Mouse (Mus musculus): ENCODE measurements at regions not wholly inside any gene's neighbourhood (a gene's known extent, or its start where the extent isn't known, plus 50 kb on each side); places are given as distances from the start of the nearest gene placed in this dataset.

DNA sequence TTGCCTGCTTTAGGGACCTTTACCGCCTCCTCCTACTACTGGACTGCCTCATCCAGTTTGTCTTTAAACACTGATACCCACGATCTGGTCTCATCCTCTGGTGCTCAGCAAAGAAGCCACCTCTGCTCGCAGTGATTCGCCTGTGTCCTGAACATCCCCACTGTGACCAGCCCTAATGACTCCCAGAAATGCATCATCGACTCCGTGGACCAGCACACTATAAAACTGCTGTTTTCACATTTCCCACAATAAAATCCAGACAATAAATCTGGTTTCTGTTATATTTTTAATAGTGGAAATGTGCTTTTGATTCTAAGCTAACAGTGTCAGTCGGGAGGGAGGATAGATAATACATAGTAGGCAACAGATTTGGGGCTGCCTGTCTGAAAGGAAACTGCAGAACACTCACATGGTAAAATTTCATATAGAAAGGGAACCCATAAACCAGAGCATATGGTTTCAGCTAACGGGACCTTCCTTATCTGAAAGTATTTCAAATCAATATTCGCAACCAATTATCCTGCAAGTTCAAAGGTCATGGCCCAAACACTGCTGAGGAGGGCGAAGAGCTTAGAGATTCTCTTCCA, 233.7 kb upstream of the Cxadr start:
- 75% methylated on average over 10 of the region's 10 CpGs for WGBS
- Histone ChIP-seq H3K9me3 (no peaks in the 10 kb centered on the region), H3K4me2 (replicated peaks) (no peak overlapping the region), H3K27me3 (replicated peaks) (no peaks in the 10 kb centered on the region), H3K4me1 (no peaks in the 10 kb centered on the region), H3K36me3 (no peaks in the 10 kb centered on the region), H3K4me3 (no peak overlapping the region), H3K9ac (no peak overlapping the region), H3K27ac (no peak overlapping the region)
- no peak for ATAC-seq (ENCODE audit: low FRiP score, low read depth)

DNA sequence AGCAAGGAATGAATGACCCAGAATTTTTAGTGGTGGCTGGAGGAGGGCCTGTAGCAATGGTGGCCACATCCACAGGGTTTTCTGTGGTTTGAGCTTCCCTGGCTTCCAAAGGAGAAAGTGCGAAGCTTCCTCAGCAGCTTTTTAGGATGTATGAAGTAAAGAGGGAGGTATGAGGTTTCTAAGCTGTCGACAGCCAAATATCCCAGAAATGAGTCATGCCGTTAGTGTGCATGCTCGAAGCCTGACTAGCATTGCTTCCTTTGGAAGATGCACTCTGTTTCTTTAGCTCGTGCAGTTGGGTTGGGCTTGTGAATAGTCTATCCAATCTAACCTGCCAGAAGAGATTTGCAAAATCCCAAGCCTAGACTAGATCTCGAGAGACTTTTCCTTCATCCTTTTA, 240.8 kb upstream of the Cxadr start:
- WGBS = 92% methylated on average over 6 of the region's 6 CpGs
- H3K4me3 ChIP-seq = no peak overlapping the region
- H3K9me3 ChIP-seq = no peaks in the 10 kb centered on the region
- ATAC-seq (ENCODE audit: low FRiP score, low read depth) = no peak
- no peaks in the 10 kb centered on the region for H3K27me3 ChIP-seq (replicated peaks)
- H3K4me2 ChIP-seq (replicated peaks) = no peak overlapping the region
- H3K4me1 ChIP-seq = no peaks in the 10 kb centered on the region
- H3K36me3 ChIP-seq = no peaks in the 10 kb centered on the region
- H3K9ac ChIP-seq = no peak overlapping the region
- no peak overlapping the region for H3K27ac ChIP-seq

DNA sequence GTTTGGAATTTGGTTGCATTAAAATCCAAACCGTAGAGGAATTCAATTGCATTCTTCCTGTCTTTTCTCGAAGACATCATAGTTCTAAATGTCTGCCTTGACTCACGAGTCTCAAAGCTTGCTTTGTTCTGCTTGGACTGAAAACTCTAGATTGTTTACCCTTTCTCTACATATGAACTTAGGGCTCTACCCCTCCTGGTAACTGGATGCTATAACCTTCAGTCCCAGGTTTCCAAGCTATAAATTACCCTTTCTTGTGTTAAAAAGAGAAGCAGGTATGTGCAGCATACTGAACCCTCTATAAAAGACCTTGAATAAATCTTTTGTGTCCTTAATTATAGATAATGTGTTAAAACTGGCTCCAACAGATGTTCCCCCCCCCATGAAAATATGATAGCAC, 243.7 kb upstream of the Cxadr start:
- no peaks in the 10 kb centered on the region for H3K36me3 ChIP-seq
- H3K27me3 ChIP-seq (replicated peaks) = no peaks in the 10 kb centered on the region
- H3K9ac ChIP-seq = no peak overlapping the region
- H3K9me3 ChIP-seq = no peaks in the 10 kb centered on the region
- no peaks in the 10 kb centered on the region for H3K4me1 ChIP-seq
- H3K4me3 ChIP-seq = no peak overlapping the region
- H3K27ac ChIP-seq = no peak overlapping the region
- no peak for ATAC-seq (ENCODE audit: low FRiP score, low read depth)
- WGBS = 70% methylated on average over 3 of the region's 3 CpGs
- no peak overlapping the region for H3K4me2 ChIP-seq (replicated peaks)

DNA sequence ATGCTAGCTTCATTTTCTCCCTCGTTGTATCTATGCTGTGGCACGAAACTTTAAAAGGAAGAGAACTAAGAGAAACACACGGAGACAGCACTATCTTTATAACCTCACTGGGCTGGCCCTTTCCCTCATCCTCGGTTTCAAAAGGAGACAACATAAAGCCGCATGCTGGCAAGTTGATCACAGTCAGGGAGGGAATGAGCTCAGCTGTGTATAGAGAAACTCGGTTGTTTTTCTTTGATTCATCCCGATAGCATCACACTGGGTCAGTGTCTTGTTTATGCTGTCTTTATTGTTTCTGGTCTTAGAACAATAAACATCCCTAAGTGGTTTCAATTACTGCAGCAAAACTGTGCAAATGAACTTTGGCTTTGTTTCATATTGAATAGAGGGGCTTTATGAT, 249.2 kb upstream of the Cxadr start:
- H3K27ac ChIP-seq = no peak overlapping the region
- no peaks in the 10 kb centered on the region; the same call in 1 of the 2 replicates for H3K4me1 ChIP-seq
- H3K36me3 ChIP-seq = no peaks in the 10 kb centered on the region
- H3K4me2 ChIP-seq (replicated peaks) = no peak overlapping the region
- no peaks in the 10 kb centered on the region for H3K9me3 ChIP-seq
- 43% methylated on average over 7 of the region's 7 CpGs for WGBS
- no peaks in the 10 kb centered on the region for H3K27me3 ChIP-seq (replicated peaks)
- no peak overlapping the region for H3K9ac ChIP-seq
- ATAC-seq (ENCODE audit: low FRiP score, low read depth) = no peak
- no peak overlapping the region for H3K4me3 ChIP-seq

DNA sequence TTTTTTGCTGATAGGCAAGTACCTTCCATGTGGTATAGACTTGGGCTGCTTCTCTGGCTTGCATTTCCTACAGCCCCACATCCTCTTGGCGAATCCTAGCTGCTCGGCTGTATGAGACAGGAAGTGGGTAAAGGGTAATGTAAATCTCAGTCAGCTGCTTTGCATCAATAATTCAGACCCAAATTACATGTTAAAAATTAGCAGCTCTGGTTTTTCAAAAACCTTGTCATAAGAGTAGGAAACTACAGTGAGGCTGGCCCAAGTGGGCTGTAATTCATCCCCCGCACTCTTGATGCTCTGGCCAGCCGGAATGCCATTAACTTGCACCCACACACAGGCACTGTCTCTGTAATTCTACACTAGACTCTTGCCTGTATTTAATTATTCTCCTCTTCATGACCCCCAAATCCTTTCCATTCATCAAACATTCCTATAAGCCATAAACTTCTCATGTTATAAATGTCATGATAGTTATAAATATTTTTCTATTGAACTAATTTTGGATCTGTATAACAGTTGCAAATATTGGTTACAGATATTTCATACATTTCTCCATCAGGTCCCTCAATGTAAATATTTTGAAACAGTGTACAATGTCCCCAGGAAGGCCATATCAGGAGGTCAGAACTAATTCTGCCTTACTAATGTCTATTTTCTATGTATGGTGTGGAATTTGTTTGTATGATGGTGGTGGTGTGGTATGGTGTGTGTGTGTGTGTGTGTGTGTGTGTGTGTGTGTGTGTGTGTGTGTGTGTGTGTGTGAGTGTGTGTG, 261.0 kb upstream of the Cxadr start:
- H3K27ac ChIP-seq = no peak overlapping the region
- no peaks in the 10 kb centered on the region for H3K4me1 ChIP-seq
- H3K9ac ChIP-seq = no peak overlapping the region
- H3K27me3 ChIP-seq (replicated peaks) = no peaks in the 10 kb centered on the region
- no peaks in the 10 kb centered on the region for H3K9me3 ChIP-seq
- H3K4me3 ChIP-seq = no peak overlapping the region
- WGBS = 74% methylated on average over 4 of the region's 4 CpGs
- no peak for ATAC-seq (ENCODE audit: low FRiP score, low read depth)
- no peaks in the 10 kb centered on the region for H3K36me3 ChIP-seq
- no peak overlapping the region for H3K4me2 ChIP-seq (replicated peaks)

DNA sequence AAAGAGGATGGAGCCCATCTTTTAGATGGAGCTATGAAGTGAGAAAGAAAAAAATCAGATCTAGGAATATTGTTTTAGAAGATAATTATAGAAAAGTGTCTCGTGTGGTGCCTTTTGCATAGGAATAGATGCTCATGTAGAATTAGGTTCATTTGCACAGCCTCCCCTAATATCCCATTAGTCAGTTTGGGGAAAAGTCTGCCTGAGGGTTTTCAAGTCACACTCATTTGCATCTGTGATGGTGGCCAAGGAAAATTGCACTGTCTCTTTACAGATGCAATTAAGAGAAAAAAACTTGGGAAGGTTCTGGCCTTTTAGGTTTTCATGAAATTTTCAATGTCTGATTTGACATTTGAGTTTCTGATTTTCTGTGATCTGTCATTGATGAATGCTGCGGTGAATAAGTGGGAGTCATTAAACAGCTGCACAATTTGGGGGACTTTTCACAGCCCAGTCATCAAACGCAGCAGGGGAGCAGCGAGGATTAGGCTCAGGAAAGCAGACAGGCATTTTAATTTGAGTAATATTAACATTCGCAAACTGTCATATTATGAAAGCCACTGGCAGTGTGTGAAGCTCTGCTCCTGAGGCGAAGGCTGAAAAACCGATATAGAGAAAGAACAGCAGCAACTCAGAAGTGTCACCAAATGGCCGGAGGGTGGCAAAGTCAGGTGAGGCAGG, 281.5 kb upstream of the Cxadr start:
- H3K36me3 ChIP-seq = no peaks in the 10 kb centered on the region
- no peak overlapping the region for H3K4me3 ChIP-seq
- H3K4me1 ChIP-seq = no peaks in the 10 kb centered on the region
- H3K9ac ChIP-seq = no peak overlapping the region
- no peaks in the 10 kb centered on the region for H3K27me3 ChIP-seq (replicated peaks)
- 64% methylated on average over 8 of the region's 8 CpGs for WGBS
- H3K4me2 ChIP-seq (replicated peaks) = no peak overlapping the region
- ATAC-seq (ENCODE audit: low FRiP score, low read depth) = no peak
- H3K27ac ChIP-seq = no peak overlapping the region
- H3K9me3 ChIP-seq = no peaks in the 10 kb centered on the region

DNA sequence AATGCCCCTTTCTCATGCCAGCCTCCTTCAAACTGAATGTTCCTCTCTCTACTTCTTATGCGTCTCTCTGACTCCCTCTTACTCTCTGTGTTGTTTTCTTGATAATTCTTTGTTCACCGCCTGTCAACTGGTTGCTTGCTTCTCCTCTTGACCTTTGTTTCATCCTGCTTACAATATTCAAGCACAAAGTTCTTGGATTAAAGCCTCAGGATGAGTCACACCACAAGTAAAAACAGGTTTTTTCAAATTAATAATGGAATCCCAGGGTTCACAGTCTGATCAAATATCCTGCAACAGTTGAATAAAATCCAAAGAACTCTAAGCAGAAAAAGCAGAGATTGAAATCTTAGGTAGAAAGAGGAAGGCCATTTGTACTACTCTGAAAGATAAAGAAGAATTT, 285.9 kb upstream of the Cxadr start:
- Histone ChIP-seq H3K4me1 (no peaks in the 10 kb centered on the region), H3K27ac (no peak overlapping the region), H3K4me3 (no peak overlapping the region), H3K36me3 (no peaks in the 10 kb centered on the region), H3K27me3 (replicated peaks) (no peaks in the 10 kb centered on the region), H3K9me3 (no peaks in the 10 kb centered on the region), H3K4me2 (replicated peaks) (no peak overlapping the region), H3K9ac (no peak overlapping the region)
- 80% methylated on average over 2 of the region's 2 CpGs for WGBS
- ATAC-seq (ENCODE audit: low FRiP score, low read depth) = no peak

DNA sequence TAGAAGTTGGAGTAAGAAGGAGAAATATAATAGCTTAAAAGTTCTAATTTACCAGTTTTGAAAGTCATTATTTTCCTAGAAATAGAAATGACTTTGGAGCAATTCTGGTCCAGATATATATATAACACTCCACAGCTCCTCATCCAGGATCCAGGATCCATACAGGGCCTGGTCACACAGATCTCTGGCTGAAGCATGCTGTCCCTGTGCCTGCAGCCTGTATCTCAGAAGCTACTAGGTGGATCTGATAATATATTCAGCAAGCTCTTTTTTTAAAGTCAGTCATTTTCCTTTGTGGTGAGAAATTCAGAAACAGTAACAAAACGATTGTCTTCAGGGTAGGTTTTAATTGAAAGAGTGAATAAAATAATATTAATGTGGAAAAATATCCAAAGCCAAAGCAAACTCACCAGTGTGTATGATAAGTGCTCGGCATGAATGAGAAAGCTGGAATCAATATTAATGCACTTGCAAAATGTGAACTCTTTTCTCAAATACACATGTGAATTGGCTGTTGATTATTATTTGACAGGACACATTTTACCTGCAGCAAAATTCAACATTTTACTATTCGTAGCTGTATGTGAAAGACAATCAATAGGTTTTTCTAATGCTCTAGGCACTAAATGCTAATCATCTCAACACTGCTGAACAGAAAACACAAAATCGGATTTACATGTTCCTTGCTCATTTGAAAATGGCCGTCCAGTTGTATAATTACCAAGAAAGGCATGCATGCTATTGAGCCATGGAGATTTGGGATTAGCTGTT, 288.1 kb upstream of the Cxadr start:
- no peaks in the 10 kb centered on the region for H3K9me3 ChIP-seq
- no peak overlapping the region for H3K4me3 ChIP-seq
- H3K27ac ChIP-seq = no peak overlapping the region
- H3K9ac ChIP-seq = no peak overlapping the region
- no peaks in the 10 kb centered on the region for H3K36me3 ChIP-seq
- no peak for ATAC-seq (ENCODE audit: low FRiP score, low read depth)
- no peak overlapping the region for H3K4me2 ChIP-seq (replicated peaks)
- 81% methylated on average over 5 of the region's 5 CpGs for WGBS
- H3K4me1 ChIP-seq = no peaks in the 10 kb centered on the region
- no peaks in the 10 kb centered on the region for H3K27me3 ChIP-seq (replicated peaks)

DNA sequence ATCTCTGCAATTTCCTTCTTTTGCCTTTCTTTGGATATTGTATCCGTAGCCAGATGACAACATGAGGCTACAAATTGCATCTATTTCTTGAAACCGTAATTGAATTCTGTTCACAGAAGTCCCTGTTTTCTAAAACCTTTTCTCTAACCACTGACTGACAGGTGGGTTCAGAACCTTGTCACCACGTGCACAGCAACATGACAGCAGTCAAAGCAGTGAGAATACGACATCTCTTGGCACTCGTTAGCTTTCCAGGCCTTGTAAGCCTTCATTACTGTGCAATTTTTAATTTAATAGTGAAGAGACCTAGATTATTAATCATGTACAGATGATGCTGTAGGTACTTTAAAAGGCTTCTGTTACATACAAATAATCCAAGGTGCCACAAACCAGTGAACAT, 297.3 kb upstream of the Cxadr start:
- Histone ChIP-seq H3K27me3 (replicated peaks) (no peaks in the 10 kb centered on the region), H3K4me1 (no peaks in the 10 kb centered on the region), H3K9ac (no peak overlapping the region), H3K9me3 (no peaks in the 10 kb centered on the region), H3K4me2 (replicated peaks) (no peak overlapping the region), H3K36me3 (no peaks in the 10 kb centered on the region), H3K27ac (no peak overlapping the region), H3K4me3 (no peak overlapping the region)
- 82% methylated on average over 5 of the region's 5 CpGs for WGBS
- ATAC-seq (ENCODE audit: low FRiP score, low read depth) = no peak

DNA sequence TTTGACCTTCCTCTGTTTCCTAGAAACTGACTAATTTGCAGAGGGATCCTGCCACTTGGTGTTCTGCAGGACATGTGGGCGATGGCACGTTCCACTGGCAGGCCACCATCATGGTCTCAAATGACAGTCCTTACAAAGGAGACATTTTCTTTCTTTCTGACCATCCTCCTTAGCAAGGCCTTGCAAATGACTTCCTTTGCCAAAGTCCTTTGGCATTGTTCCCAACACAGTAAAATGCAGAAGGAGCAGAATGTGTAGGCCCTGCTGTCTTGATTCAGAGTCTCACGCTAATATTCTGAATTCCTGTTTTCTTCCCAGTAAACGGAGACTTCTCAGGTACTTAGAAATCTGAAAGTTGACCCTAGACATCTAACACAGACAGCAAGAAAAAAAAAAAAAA, 308.3 kb upstream of the Cxadr start:
- no peaks in the 10 kb centered on the region for H3K36me3 ChIP-seq
- H3K9ac ChIP-seq = no peak overlapping the region
- no peak overlapping the region for H3K4me2 ChIP-seq (replicated peaks)
- H3K27ac ChIP-seq = no peak overlapping the region
- H3K9me3 ChIP-seq = peaks cover 5% of the 10 kb centered on the region
- ATAC-seq (ENCODE audit: low FRiP score, low read depth) = no peak
- H3K27me3 ChIP-seq (replicated peaks) = no peaks in the 10 kb centered on the region
- H3K4me3 ChIP-seq = no peak overlapping the region
- 85% methylated on average over 4 of the region's 4 CpGs for WGBS
- H3K4me1 ChIP-seq = no peaks in the 10 kb centered on the region

DNA sequence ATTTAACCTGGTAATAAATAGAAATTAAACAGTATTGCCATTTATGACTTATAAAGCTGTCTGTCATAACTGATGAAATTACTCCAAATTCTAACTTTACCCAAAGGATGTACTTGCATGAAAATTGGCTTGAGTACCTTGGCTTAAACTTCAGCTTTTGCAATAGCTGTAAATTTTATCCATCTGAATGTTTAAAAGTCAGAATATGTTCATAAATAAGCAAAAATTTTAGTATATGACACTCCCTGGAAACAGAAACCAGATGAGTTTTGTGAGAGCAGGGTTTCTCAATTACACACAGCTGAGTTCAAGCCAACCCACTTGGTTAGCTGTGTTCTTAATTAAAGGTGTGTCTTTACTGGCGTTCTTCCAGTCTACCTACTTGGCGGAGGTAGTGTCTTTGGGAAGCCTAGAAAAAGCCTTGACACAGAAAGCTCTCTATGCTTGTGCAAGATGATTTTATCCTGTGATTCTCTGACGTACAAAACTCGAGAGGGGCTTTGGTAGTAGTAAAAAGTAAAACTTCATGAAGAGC, 311.4 kb upstream of the Cxadr start:
- ATAC-seq (ENCODE audit: low FRiP score, low read depth) = no peak
- Histone ChIP-seq H3K9me3 (peaks cover 5% of the 10 kb centered on the region), H3K9ac (no peak overlapping the region), H3K4me3 (no peak overlapping the region), H3K36me3 (no peaks in the 10 kb centered on the region), H3K27ac (no peak overlapping the region), H3K4me2 (replicated peaks) (no peak overlapping the region), H3K4me1 (no peaks in the 10 kb centered on the region), H3K27me3 (replicated peaks) (no peaks in the 10 kb centered on the region)
- 93% methylated on average over 4 of the region's 4 CpGs for WGBS

DNA sequence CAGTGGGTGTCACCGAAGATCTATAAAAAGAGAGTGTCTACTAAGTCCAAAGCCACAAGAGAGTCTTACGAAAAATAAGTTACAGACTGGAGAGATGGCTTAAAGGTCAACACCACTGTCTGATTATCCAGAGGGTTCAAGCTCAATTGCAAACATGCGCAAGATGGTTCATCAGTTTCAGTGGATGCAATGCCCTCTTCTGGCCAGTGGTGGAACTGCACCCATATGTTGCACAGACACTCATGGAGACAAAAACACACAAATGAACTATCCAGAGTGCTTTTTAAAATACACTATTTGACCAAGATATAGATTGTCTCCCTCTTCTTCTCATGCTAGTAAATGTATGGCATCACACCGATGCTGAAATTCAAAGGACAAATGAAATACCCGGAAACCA, 312.1 kb upstream of the Cxadr start:
- Histone ChIP-seq H3K27me3 (replicated peaks) (no peaks in the 10 kb centered on the region), H3K27ac (no peak overlapping the region), H3K9me3 (peaks cover 5% of the 10 kb centered on the region), H3K4me3 (no peak overlapping the region), H3K9ac (no peak overlapping the region), H3K36me3 (no peaks in the 10 kb centered on the region), H3K4me2 (replicated peaks) (no peak overlapping the region), H3K4me1 (no peaks in the 10 kb centered on the region)
- no peak for ATAC-seq (ENCODE audit: low FRiP score, low read depth)
- WGBS = 96% methylated on average over 5 of the region's 5 CpGs
